Mouse (Mus musculus): ENCODE measurements around the gene Tmem8b. TPM values are rescaled to one million over a fixed set of nuclear protein-coding genes. Genes with fewer than 3 reads are reported as not detected.

Tmem8b gene
- polyA plus RNA-seq, 1 experiment from 2014 or later: 0.22 TPM

- H3K27me3 ChIP-seq (ENCODE audit: control insufficient read depth, insufficient read depth, low read depth, low read length): no peaks in the 10 kb centered on the region
- H3K4me1 ChIP-seq (ENCODE audit: control insufficient read depth, low read depth, low read length): peaks cover 6% of the 10 kb centered on the region
- H3K4me2 ChIP-seq (ENCODE audit: low read depth, low read length): no peak overlapping the region
- WGBS (ENCODE audit: insufficient replicate concordance): 69% methylated on average over 5 of the region's 5 CpGs
- ATAC-seq (ENCODE audit: low read depth): no peak
- H3K27ac ChIP-seq (ENCODE audit: low read length): no peak overlapping the region
- no peak overlapping the region for H3K4me3 ChIP-seq (ENCODE audit: low read depth, low read length)
- no peaks in the 10 kb centered on the region for H3K9me3 ChIP-seq (replicated peaks; ENCODE audit: control insufficient read depth, low read length)
- no peaks in the 10 kb centered on the region for H3K36me3 ChIP-seq (ENCODE audit: control insufficient read depth, insufficient read depth)
- no peak overlapping the region for H3K9ac ChIP-seq (ENCODE audit: low read depth, low read length)
Observed at GRCm38 (mm10) chr4:43733186-43733585, 64.4 kb downstream of the Tmem8b start.

- H3K4me3 ChIP-seq (ENCODE audit: low read depth, low read length): no peak overlapping the region
- 55% methylated on average over 6 of the region's 6 CpGs for WGBS (ENCODE audit: insufficient replicate concordance)
- no peak overlapping the region for H3K4me2 ChIP-seq (ENCODE audit: low read depth, low read length)
Observed at GRCm38 (mm10) chr4:43737144-43737543, 68.4 kb downstream of the Tmem8b start.

GRCm38 (mm10) chr4:43738989-43739674, 70.4 kb downstream of the Tmem8b start:
- no peak for ATAC-seq (ENCODE audit: low read depth)
- whole genome bisulfite sequencing (ENCODE audit: insufficient replicate concordance): 57% methylated on average over 8 of the region's 8 CpGs

More at GRCm38 (mm10) chr4:43737144-43737543, 68.4 kb downstream of the Tmem8b start:
- Histone ChIP-seq H3K27ac (ENCODE audit: low read length) (no peak overlapping the region), H3K9ac (ENCODE audit: low read depth, low read length) (no peak overlapping the region), H3K27me3 (ENCODE audit: control insufficient read depth, insufficient read depth, low read depth, low read length) (no peaks in the 10 kb centered on the region), H3K9me3 (replicated peaks; ENCODE audit: control insufficient read depth, low read length) (no peaks in the 10 kb centered on the region), H3K36me3 (ENCODE audit: control insufficient read depth, insufficient read depth) (no peaks in the 10 kb centered on the region), H3K4me1 (ENCODE audit: control insufficient read depth, low read depth, low read length) (no peaks in the 10 kb centered on the region)
- ATAC-seq (ENCODE audit: low read depth): no peak

GRCm38 (mm10) chr4:43741526-43741925, 72.8 kb downstream of the Tmem8b start:
- Histone ChIP-seq H3K4me2 (ENCODE audit: low read depth, low read length) (no peak overlapping the region), H3K4me3 (ENCODE audit: low read depth, low read length) (no peak overlapping the region), H3K36me3 (ENCODE audit: control insufficient read depth, insufficient read depth) (no peaks in the 10 kb centered on the region), H3K9ac (ENCODE audit: low read depth, low read length) (no peak overlapping the region), H3K9me3 (replicated peaks; ENCODE audit: control insufficient read depth, low read length) (no peaks in the 10 kb centered on the region), H3K27ac (ENCODE audit: low read length) (no peak overlapping the region), H3K4me1 (ENCODE audit: control insufficient read depth, low read depth, low read length) (no peaks in the 10 kb centered on the region), H3K27me3 (ENCODE audit: control insufficient read depth, insufficient read depth, low read depth, low read length) (no peaks in the 10 kb centered on the region)
- WGBS (ENCODE audit: insufficient replicate concordance): 43% methylated on average over 5 of the region's 5 CpGs
- ATAC-seq (ENCODE audit: low read depth): no peak

More at GRCm38 (mm10) chr4:43738989-43739674, 70.4 kb downstream of the Tmem8b start:
- Histone ChIP-seq H3K4me1 (ENCODE audit: control insufficient read depth, low read depth, low read length) (no peaks in the 10 kb centered on the region), H3K4me2 (ENCODE audit: low read depth, low read length) (no peak overlapping the region), H3K4me3 (ENCODE audit: low read depth, low read length) (no peak overlapping the region), H3K27me3 (ENCODE audit: control insufficient read depth, insufficient read depth, low read depth, low read length) (no peaks in the 10 kb centered on the region), H3K9ac (ENCODE audit: low read depth, low read length) (no peak overlapping the region), H3K27ac (ENCODE audit: low read length) (no peak overlapping the region), H3K36me3 (ENCODE audit: control insufficient read depth, insufficient read depth) (no peaks in the 10 kb centered on the region), H3K9me3 (replicated peaks; ENCODE audit: control insufficient read depth, low read length) (no peaks in the 10 kb centered on the region)

Small RNA genes within 50 kb of the gene (microRNA-seq; reads per million reads assigned to microRNA genes)
- gene Gm25262: not detected

Other genes starting within 250 kb of the Tmem8b start
- not detected in 2 replicates for gene Fam166b, start 239.8 kb upstream of the Tmem8b start, polyA plus RNA-seq (2015; fragmentation: Nextera tagmentation; extraction: Ambion mirVana)
- 0.15 TPM in 2 replicates for gene Tesk1, start 227.0 kb upstream of the Tmem8b start, polyA plus RNA-seq (2015; fragmentation: Nextera tagmentation; extraction: Ambion mirVana)
- 1.6 and 1.7 TPM in 2 replicates for gene Cd72, start 214.3 kb upstream of the Tmem8b start, polyA plus RNA-seq (2015; fragmentation: Nextera tagmentation; extraction: Ambion mirVana)
- gene Sit1, start 185.2 kb upstream of the Tmem8b start, polyA plus RNA-seq (2015; fragmentation: Nextera tagmentation; extraction: Ambion mirVana): 0.21 and 0.27 TPM in 2 replicates
- 35.2 and 37.0 TPM in 2 replicates for gene Ccdc107, start 176.1 kb upstream of the Tmem8b start, polyA plus RNA-seq (2015; fragmentation: Nextera tagmentation; extraction: Ambion mirVana)
- gene Arhgef39, start 169.3 kb upstream of the Tmem8b start, polyA plus RNA-seq (2015; fragmentation: Nextera tagmentation; extraction: Ambion mirVana): 32.7 and 34.6 TPM in 2 replicates
- 1.3 and 1.7 TPM in 2 replicates for gene Car9, start 162.0 kb upstream of the Tmem8b start, polyA plus RNA-seq (2015; fragmentation: Nextera tagmentation; extraction: Ambion mirVana)
- gene Tpm2, start 145.2 kb upstream of the Tmem8b start, polyA plus RNA-seq (2015; fragmentation: Nextera tagmentation; extraction: Ambion mirVana): 30.0 and 48.9 TPM in 2 replicates
- gene Creb3, start 106.6 kb upstream of the Tmem8b start, polyA plus RNA-seq (2015; fragmentation: Nextera tagmentation; extraction: Ambion mirVana): 23.6 and 26.1 TPM in 2 replicates
- 38.2 and 40.2 TPM in 2 replicates for gene Tln1, start 106.3 kb upstream of the Tmem8b start, polyA plus RNA-seq (2015; fragmentation: Nextera tagmentation; extraction: Ambion mirVana)
- gene Rgp1, start 90.3 kb upstream of the Tmem8b start, polyA plus RNA-seq (2015; fragmentation: Nextera tagmentation; extraction: Ambion mirVana): 15.6 and 16.7 TPM in 2 replicates
- gene Gba2, start 90.1 kb upstream of the Tmem8b start, polyA plus RNA-seq (2015; fragmentation: Nextera tagmentation; extraction: Ambion mirVana): 17.7 and 18.7 TPM in 2 replicates
- 0.25 TPM in 1 of 2 replicates, not detected in the other for gene Msmp, start 84.5 kb upstream of the Tmem8b start, polyA plus RNA-seq (2015; fragmentation: Nextera tagmentation; extraction: Ambion mirVana)
- gene Npr2, start 37.0 kb upstream of the Tmem8b start, polyA plus RNA-seq (2015; fragmentation: Nextera tagmentation; extraction: Ambion mirVana): 0.49 and 0.91 TPM in 2 replicates
- 0.08 and 0.20 TPM in 2 replicates for gene Spag8, start 15.4 kb upstream of the Tmem8b start, polyA plus RNA-seq (2015; fragmentation: Nextera tagmentation; extraction: Ambion mirVana)
- gene Hint2, start 12.5 kb upstream of the Tmem8b start, polyA plus RNA-seq (2015; fragmentation: Nextera tagmentation; extraction: Ambion mirVana): 63.9 and 68.5 TPM in 2 replicates
- 0.63 and 1.0 TPM in 2 replicates for gene Fam221b, start 174 bp downstream of the Tmem8b start, polyA plus RNA-seq (2015; fragmentation: Nextera tagmentation; extraction: Ambion mirVana)
- gene Olfr70, start 31.8 kb downstream of the Tmem8b start, polyA plus RNA-seq (2015; fragmentation: Nextera tagmentation; extraction: Ambion mirVana): not detected in 2 replicates
- gene Olfr71, start 41.3 kb downstream of the Tmem8b start, polyA plus RNA-seq (2015; fragmentation: Nextera tagmentation; extraction: Ambion mirVana): not detected in 2 replicates
- 0.22 TPM in 1 of 2 replicates, not detected in the other for gene Hrct1, start 58.2 kb downstream of the Tmem8b start, polyA plus RNA-seq (2015; fragmentation: Nextera tagmentation; extraction: Ambion mirVana)
- 0.02 and 0.04 TPM in 2 replicates for gene Spaar, start 61.1 kb downstream of the Tmem8b start, polyA plus RNA-seq (2015; fragmentation: Nextera tagmentation; extraction: Ambion mirVana)
- gene Olfr159, start 102.0 kb downstream of the Tmem8b start, polyA plus RNA-seq (2015; fragmentation: Nextera tagmentation; extraction: Ambion mirVana): not detected in 2 replicates
- gene Olfr156, start 154.9 kb downstream of the Tmem8b start, polyA plus RNA-seq (2015; fragmentation: Nextera tagmentation; extraction: Ambion mirVana): not detected in 2 replicates
- not detected in 2 replicates for gene Olfr157, start 171.2 kb downstream of the Tmem8b start, polyA plus RNA-seq (2015; fragmentation: Nextera tagmentation; extraction: Ambion mirVana)
- not detected in 2 replicates for gene Olfr155, start 182.6 kb downstream of the Tmem8b start, polyA plus RNA-seq (2015; fragmentation: Nextera tagmentation; extraction: Ambion mirVana)
- gene Reck, start 206.6 kb downstream of the Tmem8b start, polyA plus RNA-seq (2015; fragmentation: Nextera tagmentation; extraction: Ambion mirVana): 1.7 and 2.1 TPM in 2 replicates